Mouse (Mus musculus): ENCODE results near the gene P4htm. TPM values are rescaled to one million over a fixed set of nuclear protein-coding genes. Genes with fewer than 3 reads are reported as not detected.

Gene P4htm
- polyA plus RNA-seq, 1 experiment from 2014 or later, result 2.9 TPM

DNA sequence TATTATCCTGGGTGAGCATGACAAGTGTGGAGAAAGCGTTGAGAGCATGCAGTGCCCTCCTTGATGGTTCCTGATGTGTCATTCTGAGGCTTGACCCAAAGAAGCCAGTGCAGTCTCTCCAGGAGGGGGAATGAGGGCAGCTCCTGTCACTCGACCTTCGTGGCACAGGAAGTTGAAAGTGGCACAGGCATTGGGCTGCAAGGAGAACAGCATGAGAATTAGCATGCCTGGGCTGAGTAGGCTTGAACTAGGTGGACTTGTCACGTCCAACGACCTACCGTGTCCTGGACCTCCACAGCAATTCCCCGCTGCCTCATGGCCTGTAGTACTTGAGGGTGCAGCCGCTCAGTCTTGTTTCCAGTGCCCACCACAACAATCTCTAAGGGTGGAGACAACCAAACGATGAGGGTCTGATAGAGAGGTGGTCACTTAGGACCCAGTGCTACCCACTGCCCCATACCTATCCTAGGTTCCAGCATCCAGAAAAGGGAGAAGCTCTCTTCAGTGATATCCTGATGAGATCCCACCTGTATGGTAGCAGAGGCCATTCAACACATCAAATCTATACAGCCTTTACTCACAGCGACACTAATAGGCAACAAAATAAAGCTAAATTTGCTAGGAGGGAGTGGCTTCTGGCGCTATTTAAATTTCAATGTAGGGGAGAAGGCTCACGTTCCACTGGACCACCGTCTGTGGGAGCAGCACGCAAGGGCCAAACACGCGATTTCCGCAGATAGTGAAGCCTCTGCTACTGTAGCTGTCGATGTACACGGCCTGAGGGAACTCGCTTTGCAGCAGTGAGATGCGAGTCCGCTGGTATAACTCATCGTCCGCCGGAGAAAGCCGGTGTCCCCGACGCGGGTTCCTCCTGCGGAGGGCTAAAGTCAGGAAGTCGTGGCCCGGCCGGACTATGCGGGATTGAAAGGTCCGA is 31.3 kb downstream of the P4htm start:
- ATAC-seq, result no peak

DNA sequence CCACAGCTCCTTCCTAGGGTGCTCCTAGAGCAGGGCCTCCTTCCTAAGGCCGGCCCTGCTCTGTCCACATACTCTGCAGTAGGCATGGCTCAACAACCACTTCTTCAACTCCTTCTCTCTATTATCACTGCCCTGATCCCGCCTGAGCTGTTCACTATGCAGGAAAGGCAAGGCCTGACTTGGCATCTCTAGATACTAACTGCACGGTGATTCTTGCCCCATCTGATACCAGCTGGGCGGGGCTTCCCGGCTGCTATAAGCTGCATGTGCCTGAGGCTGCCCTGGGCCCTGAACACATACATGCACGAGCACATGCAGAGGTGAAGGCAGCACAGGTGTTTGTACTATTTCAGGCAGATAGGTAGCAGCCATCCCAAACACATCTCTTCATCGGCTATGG is 33.3 kb downstream of the P4htm start:
- Histone ChIP-seq H3K36me3 (ENCODE audit: control insufficient read depth, insufficient read depth) (peaks cover 25% of the 10 kb centered on the region; the same call in 1 of the 2 replicates), H3K27ac (ENCODE audit: low read depth, low read length) (peak overlapping the region; percentile 41; the same call in 1 of the 2 replicates), H3K9ac (ENCODE audit: low read depth, low read length) (no peak overlapping the region), H3K27me3 (replicated peaks; ENCODE audit: control insufficient read depth, insufficient read depth, low read length) (no peaks in the 10 kb centered on the region), H3K4me1 (replicated peaks; ENCODE audit: control insufficient read depth, insufficient read depth, low read length) (peaks cover 9% of the 10 kb centered on the region; the same call in 1 of the 2 replicates), H3K4me3 (ENCODE audit: low read depth, low read length) (no peak overlapping the region), H3K4me2 (replicated peaks; ENCODE audit: low read depth) (no peak overlapping the region), H3K9me3 (ENCODE audit: control insufficient read depth) (no peaks in the 10 kb centered on the region)
- no peak for TF ChIP-seq CTCF (IDR thresholded peaks at IDR 0.05; ENCODE audit: low read depth)
- no peak for ATAC-seq
- WGBS, result 57% methylated on average over 7 of the region's 7 CpGs

More for the DNA sequence above, 31.3 kb downstream of the P4htm start:
- H3K9me3 ChIP-seq (ENCODE audit: control insufficient read depth), result no peaks in the 10 kb centered on the region
- peak overlapping the region; percentile 98 for H3K4me2 ChIP-seq (replicated peaks; ENCODE audit: low read depth)
- WGBS, result 10% methylated on average over 35 of the region's 35 CpGs
- H3K27me3 ChIP-seq (replicated peaks; ENCODE audit: control insufficient read depth, insufficient read depth, low read length), result no peaks in the 10 kb centered on the region
- no peak for TF ChIP-seq CTCF (IDR thresholded peaks at IDR 0.05; ENCODE audit: low read depth)
- H3K4me3 ChIP-seq (ENCODE audit: low read depth, low read length), result peak overlapping the region; percentile 69
- H3K36me3 ChIP-seq (ENCODE audit: control insufficient read depth, insufficient read depth), result peaks cover 24% of the 10 kb centered on the region
- peak overlapping the region; percentile 91 for H3K27ac ChIP-seq (ENCODE audit: low read depth, low read length)
- peak overlapping the region; percentile 72 for H3K9ac ChIP-seq (ENCODE audit: low read depth, low read length)
- peaks cover 12% of the 10 kb centered on the region; the same call in 1 of the 2 replicates for H3K4me1 ChIP-seq (replicated peaks; ENCODE audit: control insufficient read depth, insufficient read depth, low read length)

DNA sequence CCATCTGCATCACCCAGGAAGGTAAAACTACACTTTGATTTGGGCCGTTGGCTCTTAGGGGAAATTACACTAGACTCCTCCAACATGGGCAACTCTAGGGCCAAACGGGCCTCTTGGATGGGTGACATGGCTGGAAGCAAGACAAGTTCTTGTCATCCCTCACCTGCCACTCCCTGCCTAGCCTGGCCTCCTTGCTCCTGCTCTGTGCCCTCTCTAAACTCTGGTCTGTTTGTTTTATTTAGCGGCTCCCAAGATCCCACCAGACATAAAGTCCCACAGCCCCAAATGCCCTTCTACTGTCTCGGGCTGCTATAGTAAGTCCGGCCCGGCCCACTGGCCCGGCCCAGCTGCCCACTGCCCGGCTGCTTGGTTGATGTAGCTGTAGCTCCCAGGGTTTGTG is 33.8 kb downstream of the P4htm start:
- no peak overlapping the region for H3K9ac ChIP-seq (ENCODE audit: low read depth, low read length)
- H3K27me3 ChIP-seq (replicated peaks; ENCODE audit: control insufficient read depth, insufficient read depth, low read length), result no peaks in the 10 kb centered on the region
- H3K4me3 ChIP-seq (ENCODE audit: low read depth, low read length), result no peak overlapping the region
- TF ChIP-seq CTCF (IDR thresholded peaks at IDR 0.05; ENCODE audit: low read depth), result no peak
- peaks cover 27% of the 10 kb centered on the region; the same call in 1 of the 2 replicates for H3K36me3 ChIP-seq (ENCODE audit: control insufficient read depth, insufficient read depth)
- H3K4me2 ChIP-seq (replicated peaks; ENCODE audit: low read depth), result no peak overlapping the region
- no peaks in the 10 kb centered on the region for H3K9me3 ChIP-seq (ENCODE audit: control insufficient read depth)
- 90% methylated on average over 8 of the region's 8 CpGs for WGBS
- peaks cover 9% of the 10 kb centered on the region; the same call in 1 of the 2 replicates for H3K4me1 ChIP-seq (replicated peaks; ENCODE audit: control insufficient read depth, insufficient read depth, low read length)
- ATAC-seq, result no peak
- peak overlapping the region; percentile 41; the same call in 1 of the 2 replicates for H3K27ac ChIP-seq (ENCODE audit: low read depth, low read length)

DNA sequence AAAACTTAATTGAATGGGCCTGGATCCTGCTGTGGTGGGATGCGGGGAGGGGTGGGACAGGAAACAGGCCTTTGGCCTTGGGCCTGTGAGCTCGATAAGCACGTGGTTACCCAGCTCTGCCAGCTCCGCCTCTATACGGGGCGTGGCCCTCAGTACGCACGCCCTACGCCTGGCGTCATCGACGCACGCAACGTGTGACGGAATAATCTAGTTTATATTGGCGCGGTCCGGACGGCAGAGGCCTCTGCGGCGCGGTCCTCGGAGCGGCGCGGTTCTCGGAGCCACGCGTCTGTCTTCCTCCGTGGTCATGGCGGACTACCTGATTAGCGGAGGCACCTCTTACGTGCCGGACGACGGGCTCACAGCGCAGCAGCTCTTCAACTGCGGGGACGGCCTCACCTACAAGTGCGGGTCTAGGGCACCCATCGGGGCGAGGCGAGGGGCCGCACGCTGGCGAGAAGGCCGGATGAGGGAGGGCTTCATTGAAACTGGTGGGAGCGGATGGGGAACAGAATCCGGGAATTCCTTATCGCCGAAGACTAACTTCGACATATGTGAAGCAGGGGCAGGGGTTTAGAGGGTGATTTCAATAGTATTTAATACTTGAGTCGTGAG is 37.1 kb downstream of the P4htm start, which contains the start of gene Impdh2:
Impdh2 (plus strand) TSS at position 60 of the 615 bp plus-strand sequence.
- TF ChIP-seq CTCF (IDR thresholded peaks at IDR 0.05; ENCODE audit: low read depth), result peak; percentile 30; the same call in 1 of the 2 replicates
- peak within 1 kb of the TSS; percentile 49 for H3K4me3 ChIP-seq (ENCODE audit: low read depth, low read length)
- no peaks in the 10 kb centered on the region for H3K9me3 ChIP-seq (ENCODE audit: control insufficient read depth)
- H3K36me3 ChIP-seq (ENCODE audit: control insufficient read depth, insufficient read depth), result peaks cover 56% of the 10 kb centered on the region
- ATAC-seq, result peak; percentile 98
- H3K4me2 ChIP-seq (replicated peaks; ENCODE audit: low read depth), result peak within 1 kb of the TSS; percentile 63
- H3K27me3 ChIP-seq (replicated peaks; ENCODE audit: control insufficient read depth, insufficient read depth, low read length), result no peaks in the 10 kb centered on the region
- no peak within 1 kb of the TSS; the same call in 1 of the 2 replicates for H3K27ac ChIP-seq (ENCODE audit: low read depth, low read length)
- no peaks in the 10 kb centered on the region for H3K4me1 ChIP-seq (replicated peaks; ENCODE audit: control insufficient read depth, insufficient read depth, low read length)
- WGBS, result under 1% methylated on average over 51 of the region's 53 CpGs
- H3K9ac ChIP-seq (ENCODE audit: low read depth, low read length), result peak within 1 kb of the TSS; percentile 65

DNA sequence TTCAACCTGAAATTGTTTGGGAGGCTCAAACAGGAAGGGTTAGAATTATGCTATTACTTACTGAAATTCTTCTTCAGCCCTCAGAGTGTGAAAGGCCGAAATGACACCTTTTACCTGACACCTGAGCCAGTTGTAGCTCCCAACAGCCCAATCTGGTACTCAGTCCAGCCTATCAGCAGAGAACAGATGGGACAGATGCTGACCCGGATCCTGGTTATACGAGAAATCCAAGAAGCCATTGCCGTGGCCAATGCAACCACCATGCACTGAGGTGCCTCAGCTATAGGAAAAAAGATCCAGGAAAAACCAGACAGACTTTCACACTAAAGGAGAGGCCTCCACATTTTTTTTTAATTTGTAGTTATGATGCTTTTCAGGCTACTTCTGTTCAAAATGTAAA is 38.3 kb downstream of the P4htm start:
- no peak for TF ChIP-seq CTCF (IDR thresholded peaks at IDR 0.05; ENCODE audit: low read depth)
- Histone ChIP-seq H3K36me3 (ENCODE audit: control insufficient read depth, insufficient read depth) (peaks cover 60% of the 10 kb centered on the region), H3K9ac (ENCODE audit: low read depth, low read length) (no peak overlapping the region), H3K4me2 (replicated peaks; ENCODE audit: low read depth) (no peak overlapping the region), H3K4me3 (ENCODE audit: low read depth, low read length) (no peak overlapping the region), H3K4me1 (replicated peaks; ENCODE audit: control insufficient read depth, insufficient read depth, low read length) (no peaks in the 10 kb centered on the region), H3K27ac (ENCODE audit: low read depth, low read length) (no peak overlapping the region), H3K27me3 (replicated peaks; ENCODE audit: control insufficient read depth, insufficient read depth, low read length) (no peaks in the 10 kb centered on the region), H3K9me3 (ENCODE audit: control insufficient read depth) (no peaks in the 10 kb centered on the region)
- ATAC-seq, result no peak
- 90% methylated on average over 4 of the region's 4 CpGs for WGBS

DNA sequence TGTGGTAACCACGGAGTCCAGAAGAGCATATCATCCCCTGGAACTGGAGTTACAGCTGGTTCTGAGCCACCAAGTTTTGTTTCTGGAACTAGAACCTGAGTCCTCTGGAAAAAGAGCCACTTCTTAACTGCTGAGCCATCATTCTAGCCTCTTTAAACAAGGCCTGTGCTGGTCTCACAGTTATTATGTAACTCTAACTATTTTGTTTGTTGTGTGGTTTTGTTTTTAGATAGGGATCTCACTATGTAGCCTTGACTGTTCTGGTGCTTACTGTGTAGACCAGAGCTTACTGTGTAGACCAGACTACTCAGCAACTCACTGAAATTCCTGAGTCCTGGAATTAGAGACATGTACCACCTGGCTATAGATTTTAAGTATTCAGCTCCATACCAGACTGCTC is 50.6 kb downstream of the P4htm start:
- H3K4me2 ChIP-seq (replicated peaks; ENCODE audit: low read depth), result no peak overlapping the region
- H3K27ac ChIP-seq (ENCODE audit: low read depth, low read length), result no peak overlapping the region
- 79% methylated on average over 1 of the region's 1 CpGs for WGBS
- no peak overlapping the region for H3K9ac ChIP-seq (ENCODE audit: low read depth, low read length)
- no peaks in the 10 kb centered on the region for H3K27me3 ChIP-seq (replicated peaks; ENCODE audit: control insufficient read depth, insufficient read depth, low read length)
- ATAC-seq, result no peak
- H3K4me3 ChIP-seq (ENCODE audit: low read depth, low read length), result no peak overlapping the region
- H3K9me3 ChIP-seq (ENCODE audit: control insufficient read depth), result no peaks in the 10 kb centered on the region
- H3K4me1 ChIP-seq (replicated peaks; ENCODE audit: control insufficient read depth, insufficient read depth, low read length), result no peaks in the 10 kb centered on the region
- no peak for TF ChIP-seq CTCF (IDR thresholded peaks at IDR 0.05; ENCODE audit: low read depth)
- peaks cover 67% of the 10 kb centered on the region for H3K36me3 ChIP-seq (ENCODE audit: control insufficient read depth, insufficient read depth)

Measured in intestine, postnatal 0 days (tissue).